Mouse (Mus musculus): ENCODE results near the gene Ikzf1. TPM values are rescaled to one million over a fixed set of nuclear protein-coding genes. Genes with fewer than 3 reads are reported as not detected.

Ikzf1 gene
- total RNA-seq, 2 experiments from 2014 or later = 2.6 to 3.9 TPM

DNA sequence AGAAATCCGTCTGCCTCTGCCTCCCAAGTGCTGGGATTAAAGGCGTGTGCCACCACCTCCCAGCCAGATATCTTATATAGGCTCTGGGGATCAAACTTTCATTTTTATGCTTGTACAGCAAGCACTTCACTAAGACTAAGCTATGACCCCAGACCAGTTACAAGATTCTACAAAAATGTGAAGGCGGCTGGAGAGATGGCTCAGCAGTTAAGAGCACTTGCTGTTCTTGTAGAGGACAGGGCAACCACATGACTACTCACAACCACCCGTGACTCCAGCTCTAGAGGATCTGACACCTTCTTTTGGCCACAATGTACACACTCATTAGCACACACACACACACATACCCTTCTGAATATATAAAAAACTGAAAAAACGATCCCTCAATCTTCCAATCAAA lies 119.6 kb downstream of the Ikzf1 start:
- DNase-seq (ENCODE audit: low spot score in 2 of 2) = no peak

DNA sequence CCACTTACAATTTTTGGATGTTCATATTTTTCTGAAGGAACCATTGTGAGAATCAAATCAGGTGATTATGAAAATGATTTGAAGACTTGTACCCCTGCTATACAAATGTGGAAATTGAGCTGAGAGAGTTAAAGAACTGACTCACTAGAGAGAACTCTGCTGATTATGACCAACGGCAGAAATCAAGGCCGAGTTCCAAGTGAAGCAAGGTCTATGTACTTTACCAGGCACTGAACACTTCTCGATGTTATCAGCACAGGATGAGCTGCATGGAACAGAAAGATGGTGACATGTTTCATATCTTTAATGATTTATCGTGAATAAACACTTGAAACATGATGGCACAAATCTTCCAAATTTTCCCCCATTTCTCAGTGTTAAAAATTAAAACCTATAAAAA lies 121.1 kb downstream of the Ikzf1 start:
- no peak for DNase-seq (ENCODE audit: low spot score in 2 of 2)

DNA sequence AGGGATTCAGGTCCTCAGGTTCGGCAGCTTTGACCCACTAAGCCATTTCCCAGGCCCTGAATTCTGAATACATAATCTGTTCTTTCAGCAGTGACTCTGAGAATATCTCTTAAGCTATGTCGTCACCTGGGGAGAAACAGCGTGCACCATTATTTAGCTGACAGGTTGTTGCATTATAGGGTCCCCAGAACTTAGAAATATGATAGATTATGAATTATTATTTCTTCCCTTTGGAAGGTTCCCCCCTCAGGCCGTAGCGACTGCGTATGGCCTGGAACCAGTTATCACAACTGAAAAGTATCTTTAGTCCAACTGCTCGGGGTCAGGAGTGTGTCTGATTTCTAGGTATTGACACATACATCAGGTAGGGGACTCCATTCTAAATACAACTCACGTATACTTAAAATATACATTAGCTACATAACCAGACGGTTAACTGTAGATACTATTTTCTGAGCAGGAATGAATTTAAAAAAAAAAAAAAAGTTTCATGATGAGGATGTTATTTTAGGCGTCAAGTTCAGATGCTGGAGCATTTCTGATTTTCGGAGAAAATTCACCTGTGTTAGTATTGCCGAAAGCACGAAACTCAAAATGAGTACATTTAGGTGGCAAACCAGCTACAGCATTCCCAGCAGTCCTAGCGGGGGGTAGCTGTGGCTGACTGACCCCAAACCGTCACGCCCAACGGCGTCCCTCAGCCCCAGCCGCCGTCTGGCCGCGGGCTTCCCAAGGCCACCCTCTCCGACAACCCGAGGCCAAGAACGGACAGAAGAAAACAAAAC lies 123.4 kb downstream of the Ikzf1 start:
- no peak for DNase-seq (ENCODE audit: low spot score in 2 of 2)

DNA sequence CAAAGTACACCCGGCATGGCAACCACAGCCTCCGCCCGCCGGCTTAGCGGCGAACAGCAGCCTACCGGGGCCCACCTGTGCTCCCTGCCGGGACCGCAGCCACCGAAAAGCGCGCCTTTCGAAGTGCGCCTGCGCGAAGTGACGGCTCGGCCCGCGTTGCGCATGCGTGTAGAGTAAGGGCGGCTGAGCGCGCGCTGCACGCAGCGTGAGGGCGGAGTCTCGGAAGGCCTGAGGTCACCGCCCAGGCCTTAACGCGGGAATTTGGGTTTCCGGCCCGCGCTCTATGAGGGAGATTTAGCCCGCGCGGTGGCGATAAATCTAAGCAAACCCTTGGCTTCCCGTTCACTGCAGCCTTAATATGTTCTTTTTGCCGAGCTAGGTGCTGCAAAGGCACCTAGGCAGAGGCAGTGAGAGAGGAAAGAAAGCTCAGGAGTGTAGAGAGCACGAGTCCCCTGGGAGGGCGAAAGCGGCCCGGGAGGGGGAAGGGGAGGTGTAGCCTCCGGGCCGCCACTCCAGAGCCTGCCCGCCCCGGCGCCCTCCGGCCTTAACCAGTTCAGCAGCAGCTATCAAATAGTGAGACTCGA lies 124.1 kb downstream of the Ikzf1 start, which contains the start of gene Fignl1:
Gene Fignl1 (minus strand): TSS at position 143 of the 584 bp plus-strand sequence.
- DNase-seq (ENCODE audit: low spot score in 2 of 2) = peak; percentile 97 to 98

DNA sequence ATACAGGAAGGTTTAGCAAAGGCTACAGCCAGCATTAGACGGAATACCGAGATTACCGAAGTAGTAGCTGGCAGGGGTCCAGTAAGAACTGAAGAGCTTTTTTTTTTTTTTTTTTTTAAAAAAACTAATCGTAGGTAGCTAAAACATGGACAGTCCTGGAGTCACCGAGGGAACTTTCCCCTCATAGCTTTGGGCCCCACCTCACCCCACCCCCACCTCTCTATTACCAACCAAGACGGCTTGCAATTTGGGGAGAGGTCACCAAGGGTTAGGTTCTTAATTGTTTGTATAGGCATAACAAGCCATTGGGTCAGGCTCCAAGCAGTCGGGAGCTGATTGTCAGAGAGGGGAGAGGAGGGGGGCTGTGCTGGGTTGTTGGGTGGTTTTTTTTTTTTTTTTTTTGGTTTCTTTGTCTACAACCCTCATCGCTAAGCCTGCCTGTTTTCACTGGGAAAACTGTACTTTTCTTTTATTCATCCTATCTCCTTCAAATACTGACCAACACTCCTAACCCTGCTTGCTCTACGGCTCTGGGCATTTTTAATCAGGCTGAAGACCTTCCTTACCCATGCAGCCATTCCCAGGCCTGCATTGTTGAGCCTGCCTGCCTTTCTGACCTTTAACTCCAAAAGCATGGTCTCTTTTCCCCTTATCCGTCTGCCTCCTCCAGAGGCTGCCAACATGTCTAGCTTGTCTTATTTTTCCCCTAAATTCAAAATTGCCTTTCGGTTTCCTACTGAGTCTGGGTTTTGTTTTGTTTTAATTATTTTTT lies 124.8 kb downstream of the Ikzf1 start:
- DNase-seq (ENCODE audit: low spot score in 2 of 2) = no peak

DNA sequence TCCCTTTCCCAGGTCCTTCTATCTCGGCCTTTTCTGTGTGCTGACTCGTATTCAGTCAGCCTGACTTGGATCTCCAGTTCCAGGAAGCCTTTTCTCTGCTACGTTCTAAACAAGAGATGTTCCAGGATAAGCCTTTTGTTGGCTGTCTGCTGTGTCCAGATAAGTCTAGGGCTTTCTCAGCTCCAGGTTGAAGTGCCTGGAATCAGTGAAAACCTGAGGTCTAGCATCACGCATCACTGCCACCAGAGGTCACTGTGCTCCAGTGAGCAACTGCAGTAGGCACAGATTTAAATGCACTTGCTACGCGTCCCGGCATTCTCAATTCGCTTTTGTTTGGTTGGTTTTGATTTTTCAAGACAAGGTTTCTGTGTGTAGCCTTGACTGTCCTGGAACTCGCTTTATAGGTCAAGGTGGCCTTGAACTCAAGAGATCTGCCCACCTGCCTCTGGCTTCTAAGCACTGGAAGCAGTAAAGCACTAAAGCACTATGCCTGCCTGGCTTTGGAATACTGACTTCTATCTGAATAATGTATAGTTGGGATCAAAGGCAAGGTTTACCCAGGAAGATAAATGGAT lies 127.2 kb downstream of the Ikzf1 start:
- peak; percentile 67 to 68 for DNase-seq (ENCODE audit: low spot score in 2 of 2)

DNA sequence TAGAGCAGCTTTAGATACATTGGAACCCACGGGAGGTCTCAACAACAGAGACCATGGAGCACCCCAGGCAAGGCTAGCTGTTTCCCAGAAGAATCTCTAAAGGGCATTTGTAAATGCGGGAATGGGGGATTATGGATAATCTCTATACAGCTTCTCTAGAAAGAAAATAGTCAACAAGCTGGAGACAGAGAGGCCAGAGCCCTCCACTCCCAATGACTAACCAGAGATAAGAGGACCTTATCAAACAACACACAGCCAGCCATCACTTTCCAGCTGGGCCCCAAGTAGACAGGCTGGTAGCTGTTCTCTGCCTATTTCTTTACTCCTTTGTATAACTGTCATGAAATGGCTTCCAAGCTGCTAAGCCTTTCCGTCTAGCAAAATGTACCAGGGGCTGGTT lies 130.9 kb downstream of the Ikzf1 start:
- no peak for DNase-seq (ENCODE audit: low spot score in 2 of 2)

DNA sequence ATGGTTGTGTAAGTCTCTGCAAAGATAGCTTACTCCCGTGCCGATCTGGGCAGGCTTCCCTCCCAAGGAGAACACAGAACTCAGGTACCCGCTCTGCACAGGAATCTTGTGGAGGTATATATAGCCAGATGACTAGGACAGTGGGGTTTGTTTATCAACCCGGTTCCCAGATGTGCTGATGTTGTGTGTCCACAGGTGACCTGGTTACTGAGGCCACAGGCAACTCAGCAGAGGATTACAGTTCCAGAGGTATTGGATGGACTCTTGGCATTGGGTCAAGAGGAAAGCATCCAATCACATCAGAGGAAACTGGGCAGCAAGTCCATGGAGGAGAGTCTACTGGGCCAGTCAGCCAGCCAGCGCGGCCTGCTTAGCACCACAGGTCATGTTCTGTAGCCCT lies 134.0 kb downstream of the Ikzf1 start:
- DNase-seq (ENCODE audit: low spot score in 2 of 2) = no peak

DNA sequence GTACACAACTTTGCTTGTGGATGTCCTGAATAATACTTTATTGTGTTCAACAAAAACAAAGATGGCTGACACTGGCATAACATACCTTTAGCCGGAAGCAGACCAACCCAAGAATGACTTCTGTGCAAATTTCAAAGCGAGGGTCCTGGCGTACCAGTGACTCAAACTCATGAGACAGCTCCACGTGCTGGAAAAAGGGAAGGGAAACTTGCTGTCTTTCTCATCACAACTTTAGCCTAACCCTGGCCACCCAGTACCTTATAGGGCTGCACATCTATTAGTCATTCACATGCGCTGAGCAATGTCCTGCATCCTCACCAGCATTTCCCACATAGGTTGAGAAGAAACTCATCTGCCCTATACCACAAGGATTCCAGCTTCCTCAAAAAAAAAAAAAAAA lies 134.4 kb downstream of the Ikzf1 start:
- no peak for DNase-seq (ENCODE audit: low spot score in 2 of 2)

DNA sequence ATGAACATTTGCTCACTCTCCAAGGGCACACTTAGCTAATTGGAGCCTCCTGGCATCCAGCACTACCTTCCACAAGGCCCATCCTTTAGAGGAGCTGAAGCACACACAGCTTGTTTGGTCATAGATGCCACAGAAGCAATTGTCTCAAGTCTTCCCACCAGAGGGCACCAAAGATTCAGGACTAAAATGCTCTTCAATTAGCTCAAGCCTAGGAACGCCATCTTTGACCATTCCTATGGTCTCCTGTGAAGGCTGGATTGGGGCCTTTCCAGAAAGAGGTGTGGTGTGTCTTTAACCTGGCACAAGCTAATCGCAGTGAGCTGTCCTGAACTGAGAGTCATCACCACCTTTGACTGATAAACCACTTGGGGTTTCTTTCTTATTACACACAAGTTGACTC lies 135.4 kb downstream of the Ikzf1 start:
- DNase-seq (ENCODE audit: low spot score in 2 of 2) = peak; percentile 61 to 76

DNA sequence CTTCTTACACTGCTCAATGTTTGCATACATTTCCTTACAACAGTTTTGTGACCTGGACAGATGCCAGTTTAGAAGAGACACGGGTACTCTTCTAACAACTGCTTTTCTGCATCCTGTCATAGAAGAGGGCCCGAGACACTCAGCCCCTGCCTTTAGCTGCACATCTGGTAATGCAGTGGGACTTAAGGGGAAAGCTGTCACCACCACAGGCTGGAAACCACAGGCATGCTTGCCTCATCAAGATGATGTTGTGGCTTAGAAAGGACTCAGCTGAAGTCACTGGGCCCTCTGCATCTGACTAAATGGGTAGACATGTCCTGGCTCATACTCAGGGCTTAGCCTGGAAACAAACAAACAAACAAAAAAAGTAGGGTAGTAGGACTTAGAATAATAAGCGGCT lies 135.9 kb downstream of the Ikzf1 start:
- DNase-seq (ENCODE audit: low spot score in 2 of 2) = no peak

DNA sequence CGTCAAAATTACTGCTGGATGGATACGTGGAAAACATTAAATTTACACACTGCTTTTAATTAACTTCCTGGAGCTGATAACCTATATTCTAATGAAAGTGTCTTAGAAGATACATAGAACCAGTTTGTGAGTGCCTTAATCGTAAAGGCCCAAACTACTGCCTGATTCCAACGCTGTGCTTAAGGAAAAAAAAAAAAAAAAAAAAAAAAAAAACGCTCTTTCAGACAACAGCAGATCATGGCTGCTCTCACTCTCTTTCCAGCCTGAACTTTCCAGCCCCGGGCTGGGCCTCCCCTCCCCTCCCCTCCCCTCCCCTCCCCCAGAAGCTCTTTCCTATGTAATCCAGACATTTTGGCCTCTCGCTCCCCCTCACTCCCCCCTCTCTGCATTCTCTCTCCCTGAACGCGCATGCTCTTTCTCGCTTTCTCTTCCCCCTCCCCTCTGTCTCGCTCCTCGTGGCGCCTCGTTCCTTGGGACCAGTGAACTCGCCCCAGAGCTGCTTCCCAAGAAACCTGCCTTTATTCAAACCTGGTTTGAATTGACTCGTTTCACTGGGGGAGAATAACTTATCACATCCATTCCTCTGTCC lies 136.7 kb downstream of the Ikzf1 start:
- DNase-seq (ENCODE audit: low spot score in 2 of 2) = no peak

Other genes with a start within 250 kb of the Ikzf1 start
- gene Spata48, start 222.9 kb upstream of the Ikzf1 start, total RNA-seq (2021) = 1 to 10 TPM in 1 of 2 experiments, under 1 TPM in 1; 0.27 to 1.3 TPM
- under 1 TPM; 0.23 to 0.38 TPM for gene Zpbp, start 222.6 kb upstream of the Ikzf1 start, total RNA-seq (2021)
- not detected for gene 4930512M02Rik, start 57.2 kb upstream of the Ikzf1 start, total RNA-seq (2021)
- gene Fignl1, start 124.0 kb downstream of the Ikzf1 start, total RNA-seq (2021) = 1 to 10 TPM; 1.3 TPM
- 10 to 100 TPM; 60.8 to 74.0 TPM for gene Ddc, start 213.1 kb downstream of the Ikzf1 start, total RNA-seq (2021)

All from adrenal gland, adult 18-20 months (tissue).